Mouse (Mus musculus): ENCODE measurements around the gene Gm884.

Gm884 gene

GRCm38 (mm10) chr11:103621040-103621439 lies at the start of gene Gm884:
Gene Gm884, minus strand, starts transcription at chr11:103621140.
- no peak for DNase-seq (ENCODE audit: low spot score in 2 of 2)

- DNase-seq (ENCODE audit: low spot score in 2 of 2) = no peak
These were observed 46.0 kb upstream of the Gm884 start for GRCm38 (mm10) chr11:103666907-103667426.

GRCm38 (mm10) chr11:103666181-103666906 lies 45.4 kb upstream of the Gm884 start:
- DNase-seq (ENCODE audit: low spot score in 2 of 2) = peak; percentile 87 to 88

GRCm38 (mm10) chr11:103665695-103666094 lies 44.8 kb upstream of the Gm884 start:
- DNase-seq (ENCODE audit: low spot score in 2 of 2) = no peak

GRCm38 (mm10) chr11:103663119-103663518 lies 42.2 kb upstream of the Gm884 start:
- no peak for DNase-seq (ENCODE audit: low spot score in 2 of 2)

- DNase-seq (ENCODE audit: low spot score in 2 of 2) = peak; percentile 83 to 84
These were observed 41.6 kb upstream of the Gm884 start for GRCm38 (mm10) chr11:103662546-103662945.

GRCm38 (mm10) chr11:103661863-103662262 lies 40.9 kb upstream of the Gm884 start:
- DNase-seq (ENCODE audit: low spot score in 2 of 2) = peak; percentile 74 to 80

GRCm38 (mm10) chr11:103658189-103658588 lies 37.2 kb upstream of the Gm884 start:
- DNase-seq (ENCODE audit: low spot score in 2 of 2) = no peak

GRCm38 (mm10) chr11:103656520-103656919 lies 35.6 kb upstream of the Gm884 start:
- no peak for DNase-seq (ENCODE audit: low spot score in 2 of 2)

GRCm38 (mm10) chr11:103653359-103653965 lies 32.5 kb upstream of the Gm884 start:
- peak; percentile 68 to 71 for DNase-seq (ENCODE audit: low spot score in 2 of 2)

GRCm38 (mm10) chr11:103651426-103651825 lies 30.5 kb upstream of the Gm884 start:
- peak; percentile 65 to 69 for DNase-seq (ENCODE audit: low spot score in 2 of 2)

- peak in 1 of 2 experiments; percentile 55 for DNase-seq (ENCODE audit: low spot score in 2 of 2)
These were observed 29.1 kb upstream of the Gm884 start for GRCm38 (mm10) chr11:103649983-103650493.

GRCm38 (mm10) chr11:103649301-103649982 lies 28.5 kb upstream of the Gm884 start, which contains the start of gene Rprml:
Gene Rprml, plus strand, starts transcription at chr11:103649570.
- DNase-seq (ENCODE audit: low spot score in 2 of 2) = peak; percentile 86 to 87

- DNase-seq (ENCODE audit: low spot score in 2 of 2) = no peak
These were observed 27.7 kb upstream of the Gm884 start for GRCm38 (mm10) chr11:103648656-103649055.

GRCm38 (mm10) chr11:103647921-103648620 lies 27.1 kb upstream of the Gm884 start:
- DNase-seq (ENCODE audit: low spot score in 2 of 2) = no peak

- no peak for DNase-seq (ENCODE audit: low spot score in 2 of 2)
These were observed 25.4 kb upstream of the Gm884 start for GRCm38 (mm10) chr11:103646301-103646700.

GRCm38 (mm10) chr11:103645731-103646130 lies 24.8 kb upstream of the Gm884 start:
- no peak for DNase-seq (ENCODE audit: low spot score in 2 of 2)

GRCm38 (mm10) chr11:103643211-103643610 lies 22.3 kb upstream of the Gm884 start:
- no peak for DNase-seq (ENCODE audit: low spot score in 2 of 2)

GRCm38 (mm10) chr11:103639407-103639946 lies 18.5 kb upstream of the Gm884 start:
- peak in 1 of 2 experiments; percentile 76 for DNase-seq (ENCODE audit: low spot score in 2 of 2)

- DNase-seq (ENCODE audit: low spot score in 2 of 2) = no peak
These were observed 17.9 kb upstream of the Gm884 start, which contains the start of gene Lyzl6 for GRCm38 (mm10) chr11:103638790-103639189. Gene Lyzl6, minus strand, starts transcription at chr11:103638890.

- no peak for DNase-seq (ENCODE audit: low spot score in 2 of 2)
These were observed 15.3 kb upstream of the Gm884 start for GRCm38 (mm10) chr11:103636261-103636660.

Measured in right cerebral cortex, adult 2 months (tissue).